Mouse (Mus musculus) ovary, postnatal 10 days (tissue): ENCODE results near the gene Ift81.

ENCODE experiments used
- DNase-seq: peaks from one replicate; pipeline ENCODE4 v3.0.0; 2022; ENCODE audit warnings: low spot score

Gene Ift81

DNA sequence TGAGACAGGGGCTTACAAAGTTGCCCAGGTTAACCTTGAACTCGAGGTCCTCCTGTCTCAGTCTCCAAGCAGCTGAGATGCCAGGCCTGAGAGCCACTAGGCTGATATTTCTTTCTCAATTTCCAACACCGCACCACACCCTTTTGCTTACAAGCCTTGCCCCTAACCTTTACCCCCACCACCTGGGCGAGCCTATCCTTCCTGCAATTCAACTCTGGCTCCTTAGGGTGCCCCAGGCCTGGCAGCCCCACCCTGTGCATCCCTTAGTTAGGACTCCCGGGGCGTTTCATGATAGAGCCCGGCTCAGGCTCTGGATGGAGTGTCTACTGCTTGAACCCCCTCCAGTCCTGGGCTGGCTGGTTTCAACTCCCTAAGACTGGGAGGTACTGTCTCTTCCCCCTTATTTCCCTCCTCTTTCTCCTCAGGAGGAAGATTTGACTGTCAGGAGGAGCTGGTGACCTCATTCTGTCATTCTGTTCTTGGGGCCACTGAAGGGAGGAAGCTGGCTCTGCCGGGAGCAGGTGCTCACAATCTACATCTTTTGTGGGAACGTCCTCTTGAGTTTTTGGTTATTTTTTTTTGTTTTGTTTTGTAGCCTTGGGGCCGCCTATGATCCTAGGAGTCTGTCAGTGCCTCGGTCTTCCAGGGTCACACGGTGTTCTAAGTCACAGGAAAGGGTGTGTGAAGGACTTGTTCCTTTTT is 98.1 kb downstream of the Ift81 start:
- no peak for DNase-seq

GRCm38 (mm10) chr5:122514127-122514521 is 100.2 kb downstream of the Ift81 start:
- DNase-seq, result no peak

GRCm38 (mm10) chr5:122513421-122514126 is 100.7 kb downstream of the Ift81 start:
- DNase-seq, result no peak

DNA sequence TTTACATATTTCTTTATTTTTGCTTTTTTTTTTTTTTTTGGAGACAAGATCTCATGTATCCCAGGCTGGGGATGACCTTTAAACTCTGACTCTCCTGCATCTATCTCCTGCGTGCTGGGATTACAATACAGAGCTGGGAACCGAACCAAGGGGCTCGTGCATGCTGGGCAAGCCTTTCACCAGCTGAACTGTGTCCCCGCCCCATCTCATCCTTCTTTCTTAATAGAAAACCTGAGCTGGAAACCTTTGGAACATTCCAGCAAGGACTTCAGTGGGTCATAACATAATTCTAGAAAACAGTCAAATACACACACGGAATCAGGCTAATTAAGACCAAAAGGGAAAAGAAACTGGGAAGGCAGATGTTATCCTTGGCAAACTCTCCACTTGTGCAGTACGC is 102.3 kb downstream of the Ift81 start:
- DNase-seq, result no peak

DNA sequence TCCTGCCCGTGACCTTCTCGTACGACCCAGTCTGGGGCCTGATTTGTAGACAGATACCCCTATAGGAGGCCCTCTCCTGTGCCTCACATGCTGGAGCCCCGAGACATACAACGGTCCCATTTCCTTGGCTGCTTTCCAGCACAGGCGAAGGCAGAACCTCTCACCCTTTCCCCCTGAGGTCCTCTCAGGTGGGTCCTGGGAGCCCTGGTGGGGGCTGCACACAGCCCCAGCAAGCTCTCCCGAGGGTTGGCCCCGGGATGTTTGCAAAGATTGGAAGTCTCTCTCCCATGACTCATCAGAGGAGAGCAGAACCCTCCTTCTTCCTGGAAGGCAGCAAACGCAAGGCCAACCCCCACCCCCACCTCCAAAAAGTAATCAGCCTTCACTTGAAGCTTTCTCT is 102.9 kb downstream of the Ift81 start:
- no peak for DNase-seq

GRCm38 (mm10) chr5:122510651-122511157 is 103.6 kb downstream of the Ift81 start:
- DNase-seq, result no peak

DNA sequence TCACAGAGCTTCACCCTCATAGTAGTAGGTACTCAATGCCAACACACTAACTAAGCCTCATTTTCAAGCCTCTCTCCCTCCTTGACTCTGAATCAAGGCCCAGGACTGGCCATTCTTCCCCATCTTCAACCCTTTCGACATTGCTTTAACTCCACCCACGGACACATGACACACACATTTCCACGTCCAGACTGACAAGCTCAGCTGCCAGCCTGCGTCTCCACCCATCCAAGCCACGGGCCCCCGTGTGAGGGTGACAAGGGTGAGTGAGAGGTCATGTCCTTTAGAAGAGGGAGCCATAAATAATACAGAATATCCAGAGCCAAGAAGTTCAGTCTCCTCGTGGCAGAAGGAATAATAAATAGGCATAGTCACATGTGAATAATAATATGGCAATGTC is 104.7 kb downstream of the Ift81 start:
- DNase-seq, result no peak

DNA sequence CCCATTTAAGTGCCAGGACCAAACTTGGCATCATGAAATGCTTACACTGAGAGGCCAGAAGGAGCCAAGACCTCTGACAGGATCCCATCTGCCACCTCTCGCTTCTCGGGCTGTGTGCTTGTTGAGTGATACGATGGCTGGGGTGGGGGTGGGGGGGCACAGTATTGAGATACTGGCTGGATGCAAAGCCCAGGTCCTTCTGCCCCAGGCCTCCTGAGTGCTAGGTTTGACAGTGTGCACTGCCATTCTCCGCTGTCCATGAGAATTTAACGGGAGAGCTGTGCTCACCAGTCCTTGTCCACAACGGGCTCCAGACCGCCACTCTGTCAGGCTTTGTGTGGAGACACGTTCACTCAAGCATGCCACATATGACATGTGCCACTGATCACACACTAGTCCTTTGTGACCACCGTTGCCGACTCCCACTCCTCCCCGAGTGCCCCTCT is 105.4 kb downstream of the Ift81 start:
- no peak for DNase-seq

DNA sequence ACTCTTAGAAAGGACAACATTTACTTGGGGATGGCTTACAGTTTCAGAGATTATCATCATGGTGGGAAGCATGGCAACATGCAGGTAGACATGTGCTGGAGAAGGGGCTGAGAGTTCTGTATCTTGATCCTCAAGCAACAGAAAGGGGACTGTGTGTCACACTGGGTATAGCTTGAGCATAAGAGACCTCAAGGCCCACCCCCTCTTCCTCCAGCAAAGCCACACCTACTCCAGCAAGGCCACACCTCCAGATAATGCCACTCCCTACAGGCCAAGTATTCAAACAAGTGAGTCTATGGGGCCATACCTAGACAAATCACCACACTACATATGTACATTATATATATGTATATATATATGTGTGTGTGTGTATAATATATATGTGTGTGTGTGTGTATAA is 106.9 kb downstream of the Ift81 start:
- no peak for DNase-seq

GRCm38 (mm10) chr5:122506462-122506861 is 107.9 kb downstream of the Ift81 start:
- no peak for DNase-seq

DNA sequence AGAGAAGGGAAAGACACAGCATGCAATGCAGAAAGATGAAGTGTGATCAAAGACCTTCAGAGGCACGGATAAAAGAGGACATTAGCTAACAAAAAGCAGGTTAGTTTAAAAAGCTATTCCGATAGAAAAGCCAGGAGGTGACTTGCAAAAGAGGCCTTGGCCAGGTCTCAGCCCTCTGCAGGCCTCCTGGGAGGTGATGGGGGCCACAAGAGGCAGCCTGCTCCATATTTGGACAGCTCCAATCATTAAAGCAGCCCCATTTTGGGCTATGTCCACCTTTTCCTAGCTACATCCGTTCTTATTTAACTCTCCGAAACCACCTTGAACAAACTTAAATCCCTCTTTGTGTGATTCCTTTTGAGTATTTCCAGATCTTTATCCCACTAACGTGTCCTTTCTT is 108.8 kb downstream of the Ift81 start:
- DNase-seq, result no peak

DNA sequence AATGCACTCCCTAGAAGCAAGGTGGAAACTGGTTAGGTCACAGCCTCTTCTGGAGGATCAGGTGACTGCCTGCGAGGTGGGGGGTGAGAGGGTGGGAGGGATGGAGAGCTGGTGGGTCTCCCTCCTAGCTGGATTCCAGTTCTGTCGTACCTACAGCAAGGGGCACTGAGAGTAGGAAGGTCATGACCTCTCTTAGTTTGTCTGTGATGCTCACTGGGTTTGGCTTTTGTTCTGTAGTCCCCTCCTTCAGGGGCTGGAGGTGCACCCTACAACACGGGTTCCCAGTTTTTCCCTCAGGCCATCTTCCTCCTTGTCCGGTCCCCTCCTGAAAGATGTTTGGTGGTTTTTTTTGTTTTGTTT is 110.6 kb downstream of the Ift81 start:
- DNase-seq, result no peak

DNA sequence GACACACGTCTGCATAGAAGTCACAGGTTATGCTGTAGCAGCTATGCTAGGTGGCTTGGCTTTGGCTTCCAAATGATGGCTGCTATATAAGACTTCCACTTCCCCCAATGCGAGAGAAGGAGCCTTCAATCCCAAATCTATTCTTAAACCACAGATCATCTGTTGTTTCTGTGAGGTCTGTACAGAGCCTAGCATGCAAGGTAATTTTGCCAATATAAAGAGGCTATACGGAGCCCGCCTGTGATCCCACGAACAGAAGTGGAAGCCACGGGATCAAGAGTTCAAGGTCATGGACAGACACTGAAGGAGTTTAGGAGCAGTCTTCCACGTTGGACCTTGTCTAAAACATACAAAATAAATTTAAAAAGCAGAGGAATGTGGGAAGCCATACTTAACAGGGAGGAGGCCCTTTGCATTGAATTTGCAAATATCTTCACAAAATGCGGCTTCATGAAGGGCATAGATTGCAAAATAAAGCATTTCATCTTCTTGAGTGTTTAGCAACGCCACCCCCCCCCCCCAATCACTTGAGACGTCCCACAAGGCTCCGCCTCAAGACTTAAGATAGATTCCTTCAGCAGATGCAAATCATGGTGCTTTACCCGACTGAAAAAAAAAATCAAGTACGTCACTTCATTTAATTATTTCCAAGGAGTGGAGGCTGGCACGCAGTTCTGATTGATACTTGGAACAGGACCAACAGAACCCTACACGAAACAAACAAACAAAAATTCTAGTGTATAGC is 111.1 kb downstream of the Ift81 start:
- DNase-seq, result no peak

DNA sequence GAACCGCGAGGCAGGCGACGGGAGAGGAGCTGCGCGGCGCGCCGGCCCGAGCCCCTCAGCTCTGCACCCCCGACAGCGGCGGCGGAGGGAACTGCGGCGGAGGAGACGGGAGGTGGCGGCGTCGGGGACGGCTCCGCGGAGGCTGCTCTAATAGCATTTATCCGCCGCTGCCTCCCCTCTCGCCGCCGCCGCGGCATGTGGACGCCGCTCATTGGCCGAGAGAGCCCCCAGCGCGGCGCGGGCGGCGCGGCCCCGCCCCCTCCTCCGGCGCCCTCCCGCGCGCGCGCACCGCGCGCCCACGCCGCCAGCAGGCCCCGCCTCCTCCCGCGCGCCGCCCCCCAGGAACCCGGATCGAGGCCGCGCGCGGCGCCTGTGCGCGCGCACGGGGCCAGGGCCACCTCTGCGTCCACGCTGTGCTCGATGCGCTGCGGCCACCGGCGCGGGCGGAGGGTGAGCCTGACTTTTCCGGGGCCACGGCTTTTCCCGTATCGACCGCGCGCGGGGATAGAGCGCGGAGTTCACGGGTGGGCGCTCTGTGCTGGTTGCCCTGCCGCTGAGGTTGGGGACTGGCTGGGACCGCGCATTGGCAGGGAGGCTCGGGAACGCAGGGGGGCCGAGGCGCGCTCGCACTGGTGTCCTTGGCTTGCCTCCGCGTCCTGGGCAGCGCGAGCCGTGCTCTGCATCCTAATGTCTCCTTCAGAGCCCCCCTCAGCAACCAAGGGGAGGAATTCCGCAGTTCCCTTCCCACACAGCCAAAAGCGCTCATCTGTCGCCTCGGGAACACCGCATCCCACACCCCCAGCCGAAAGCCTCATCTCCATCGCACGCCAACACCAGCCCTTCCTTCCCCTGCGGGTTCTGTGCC is 112.0 kb downstream of the Ift81 start, which contains the start of gene Atp2a2:
Atp2a2 (minus strand) TSS at position 149 of the 865 bp plus-strand sequence.
- DNase-seq, result peak; percentile 85

DNA sequence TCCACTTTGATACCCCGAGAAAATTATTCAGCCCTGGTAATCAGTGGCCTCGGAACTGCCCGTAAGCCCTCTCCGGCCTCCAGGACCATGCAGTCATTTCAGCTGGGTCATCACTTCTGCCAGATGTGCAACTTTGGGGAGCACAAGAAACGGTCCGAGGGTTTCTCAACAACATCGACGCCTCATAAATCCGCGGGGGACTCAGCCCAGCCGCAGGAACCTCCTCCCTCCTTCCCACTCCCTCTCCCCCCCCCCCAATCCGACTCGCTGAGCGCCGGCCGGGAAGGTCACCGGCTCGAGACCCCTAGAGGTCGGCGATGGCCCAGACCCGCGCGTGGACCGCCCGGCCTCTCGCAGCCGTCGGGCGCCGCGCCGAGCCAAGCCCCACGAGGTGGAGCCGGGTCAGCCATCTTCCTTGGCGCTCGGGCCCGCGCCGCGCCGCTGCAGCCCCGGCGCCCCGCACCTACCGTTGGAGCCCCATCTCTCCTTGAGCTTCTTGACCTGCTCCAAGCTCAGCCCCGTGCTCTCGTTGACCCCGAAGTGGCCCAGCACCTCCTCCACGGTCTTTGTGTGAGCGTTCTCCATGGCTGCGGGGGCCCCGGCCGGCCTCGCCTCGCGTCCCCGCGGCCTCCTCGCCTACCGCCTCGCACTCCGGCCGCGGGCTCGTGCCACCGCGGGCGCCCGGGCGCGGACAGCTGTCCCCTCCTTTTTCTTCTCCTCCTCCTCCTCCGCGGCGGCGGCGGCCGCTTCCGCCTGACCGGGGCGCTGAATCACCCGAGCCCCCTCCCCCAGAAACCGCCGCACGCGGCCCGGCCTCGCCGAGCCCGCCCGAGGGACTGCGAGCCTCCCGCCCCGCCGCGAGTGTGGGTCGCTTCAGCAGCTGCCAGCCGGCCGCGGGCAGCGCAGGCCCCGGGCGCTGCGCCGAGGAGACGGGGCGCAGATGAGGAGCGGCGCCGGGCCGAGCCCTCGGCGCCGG is 112.9 kb downstream of the Ift81 start:
- no peak for DNase-seq

DNA sequence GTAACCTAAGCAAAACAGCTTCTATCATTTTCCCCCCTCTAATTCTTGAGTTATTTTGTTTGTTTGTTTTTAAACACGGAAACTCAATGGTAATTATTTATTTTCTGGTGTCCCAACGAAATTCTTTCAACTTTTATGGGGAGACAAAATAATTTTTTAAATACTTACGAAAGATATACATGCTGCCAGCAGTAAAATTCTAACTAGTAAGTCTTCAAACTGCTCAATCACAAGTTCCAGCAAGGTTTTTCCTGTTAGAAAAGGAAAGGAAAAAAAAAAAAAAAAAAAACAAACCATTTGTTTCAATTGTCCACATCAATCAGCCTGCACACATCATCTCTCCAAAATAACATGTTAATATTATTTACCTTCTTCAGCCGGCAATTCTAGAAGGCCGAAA is 113.8 kb downstream of the Ift81 start:
- no peak for DNase-seq
